Mouse (Mus musculus) heart, embryonic 16.5 days (tissue): ENCODE measurements around the gene Uggt1. TPM values are rescaled to one million over a fixed set of nuclear protein-coding genes. Genes with fewer than 3 reads are reported as not detected.

Experiments used
- ATAC-seq: fragments of 200-750 bp; cut with Nextera tagmentation; replicated peaks from 2 replicates; pipeline ENCODE4 v1.8.0; 2017; ENCODE audit warnings: moderate number of reproducible peaks; ENCODE audit not compliant: insufficient read depth, low FRiP score; ENCODE audit errors: extremely low read depth
- H3K27ac ChIP-seq: fragments of 300-500 bp; sonication (generic); 2 replicates; pipeline ENCODE4 v1.5.1; 2014; ENCODE audit warnings: mild to moderate bottlenecking, low read length, control low read depth, moderate library complexity
- H3K27me3 ChIP-seq: fragments of 300-500 bp; sonication (generic); 2 replicates; pipeline ENCODE4 v1.6.1; 2014; ENCODE audit warnings: low read length, mixed read lengths; ENCODE audit not compliant: control insufficient read depth, insufficient read depth
- H3K36me3 ChIP-seq: fragments of 300-500 bp; sonication (generic); 2 replicates; pipeline ENCODE4 v1.6.1; 2014; ENCODE audit not compliant: control insufficient read depth, insufficient read depth
- H3K4me1 ChIP-seq: fragments of 300-500 bp; sonication (generic); 2 replicates; pipeline ENCODE4 v1.6.1; 2014; ENCODE audit warnings: low read length, mixed read lengths; ENCODE audit not compliant: control insufficient read depth, insufficient read depth
- H3K4me2 ChIP-seq: fragments of 300-500 bp; sonication (generic); 2 replicates; pipeline ENCODE4 v1.6.1; 2014; ENCODE audit warnings: low read depth, mild to moderate bottlenecking, control low read depth, low read length
- H3K4me3 ChIP-seq: fragments of 300-500 bp; sonication (generic); 2 replicates; pipeline ENCODE4 v1.5.1; 2014; ENCODE audit warnings: mild to moderate bottlenecking, control low read depth, low read length
- H3K9ac ChIP-seq: fragments of 300-500 bp; sonication (generic); 2 replicates; pipeline ENCODE4 v1.6.1; 2014; ENCODE audit warnings: low read length, control low read depth
- H3K9me3 ChIP-seq: fragments of 300-500 bp; sonication (generic); replicated peaks from 2 replicates; pipeline ENCODE4 v1.6.1; 2016; ENCODE audit warnings: low read length; ENCODE audit not compliant: control insufficient read depth
- WGBS: fragments of 180-500 bp; shearing (Covaris S2); extraction: QIAGEN DNeasy Blood & Tissue Kit; methylation state at CpG from one replicate; pipeline ENCODE4 v1.1.7; 2014; 5-methylcytosine and 5-hydroxymethylcytosine counted together
- polyA plus RNA-seq: library from polyadenylated mRNA; unstranded; fragments of >200 nt; fragmentation: Nextera tagmentation; extraction: Ambion mirVana; gene quantifications from 2 replicates; pipeline ENCODE4 v1.2.1, GENCODE M21; 2015

Uggt1 gene
- polyA plus RNA-seq, 1 experiment from 2014 or later = 35.9 TPM

- Histone ChIP-seq H3K4me3 (no peak overlapping the region), H3K27ac (no peak overlapping the region), H3K9me3 (peaks cover 3% of the 10 kb centered on the region), H3K27me3 (peaks cover 6% of the 10 kb centered on the region), H3K4me1 (no peaks in the 10 kb centered on the region), H3K36me3 (0 out of 2 replicates have a peak, but pooled peaks cover under 1% of the 10 kb centered on the region), H3K4me2 (no peak overlapping the region), H3K9ac (no peak overlapping the region)
- ATAC-seq = no peak
- 14% methylated on average over 9 of the region's 9 CpGs for WGBS
Measured at GRCm38 (mm10) chr1:36251426-36251825, 6.9 kb upstream of the Uggt1 start.

- no peak for ATAC-seq
- H3K36me3 ChIP-seq = no peaks in the 10 kb centered on the region
- no peak overlapping the region for H3K9ac ChIP-seq
- peaks cover 8% of the 10 kb centered on the region for H3K4me1 ChIP-seq
- H3K4me3 ChIP-seq = no peak overlapping the region
- H3K9me3 ChIP-seq = no peaks in the 10 kb centered on the region
- 62% methylated on average over 6 of the region's 6 CpGs for WGBS
- H3K4me2 ChIP-seq = no peak overlapping the region
- H3K27ac ChIP-seq = no peak overlapping the region
- H3K27me3 ChIP-seq = no peaks in the 10 kb centered on the region; the same call in 1 of the 2 replicates
Measured at GRCm38 (mm10) chr1:36246688-36247087, 2.2 kb upstream of the Uggt1 start.

GRCm38 (mm10) chr1:36244828-36245215 lies 302 bp upstream of the Uggt1 start:
- Histone ChIP-seq H3K4me2 (peak overlapping the region; percentile 84; the same call in 1 of the 2 replicates), H3K4me1 (peaks cover 8% of the 10 kb centered on the region), H3K9me3 (no peaks in the 10 kb centered on the region), H3K27me3 (no peaks in the 10 kb centered on the region; the same call in 1 of the 2 replicates), H3K9ac (no peak overlapping the region; the same call in 1 of the 2 replicates), H3K36me3 (no peaks in the 10 kb centered on the region), H3K27ac (no peak overlapping the region), H3K4me3 (no peak overlapping the region; the same call in 1 of the 2 replicates)
- ATAC-seq = no peak
- 80% methylated on average over 4 of the region's 4 CpGs for WGBS

GRCm38 (mm10) chr1:36243447-36244057 lies 968 bp downstream of the Uggt1 start:
- Histone ChIP-seq H3K4me2 (peak overlapping the region; percentile 84), H3K27ac (peak overlapping the region; percentile 74), H3K9me3 (no peaks in the 10 kb centered on the region), H3K4me1 (peaks cover 8% of the 10 kb centered on the region), H3K9ac (peak overlapping the region; percentile 84), H3K27me3 (no peaks in the 10 kb centered on the region; the same call in 1 of the 2 replicates), H3K36me3 (no peaks in the 10 kb centered on the region), H3K4me3 (peak overlapping the region; percentile 89)
- ATAC-seq = peak; percentile 25; the same call in 1 of the 2 replicates
- 2% methylated on average over 21 of the region's 21 CpGs for WGBS

GRCm38 (mm10) chr1:36241903-36242429 lies 2.6 kb downstream of the Uggt1 start:
- ATAC-seq = no peak
- 90% methylated on average over 15 of the region's 15 CpGs for WGBS
- H3K9me3 ChIP-seq = no peaks in the 10 kb centered on the region

GRCm38 (mm10) chr1:36240176-36240575 lies 4.3 kb downstream of the Uggt1 start:
- Histone ChIP-seq H3K9ac (no peak overlapping the region), H3K4me2 (no peak overlapping the region), H3K36me3 (no peaks in the 10 kb centered on the region), H3K27ac (no peak overlapping the region), H3K9me3 (no peaks in the 10 kb centered on the region), H3K4me3 (no peak overlapping the region), H3K27me3 (no peaks in the 10 kb centered on the region), H3K4me1 (peaks cover 8% of the 10 kb centered on the region)
- WGBS = 82% methylated on average over 6 of the region's 6 CpGs
- ATAC-seq = no peak

More at GRCm38 (mm10) chr1:36241903-36242429, 2.6 kb downstream of the Uggt1 start:
- Histone ChIP-seq H3K27me3 (no peaks in the 10 kb centered on the region), H3K27ac (no peak overlapping the region), H3K4me3 (no peak overlapping the region), H3K9ac (no peak overlapping the region), H3K36me3 (no peaks in the 10 kb centered on the region), H3K4me2 (no peak overlapping the region), H3K4me1 (peaks cover 8% of the 10 kb centered on the region)

- 92% methylated on average over 10 of the region's 10 CpGs for WGBS
- H3K27ac ChIP-seq = no peak overlapping the region
- no peaks in the 10 kb centered on the region for H3K27me3 ChIP-seq
- H3K4me1 ChIP-seq = peaks cover 8% of the 10 kb centered on the region
- H3K36me3 ChIP-seq = peaks cover 3% of the 10 kb centered on the region; the same call in 1 of the 2 replicates
- ATAC-seq = no peak
- H3K4me2 ChIP-seq = no peak overlapping the region
- H3K9me3 ChIP-seq = no peaks in the 10 kb centered on the region
- H3K9ac ChIP-seq = no peak overlapping the region
- H3K4me3 ChIP-seq = no peak overlapping the region
Measured at GRCm38 (mm10) chr1:36239396-36239795, 5.1 kb downstream of the Uggt1 start.

- H3K4me3 ChIP-seq = no peak overlapping the region
- no peak overlapping the region for H3K9ac ChIP-seq
- no peaks in the 10 kb centered on the region for H3K9me3 ChIP-seq
- H3K36me3 ChIP-seq = peaks cover 13% of the 10 kb centered on the region
- no peaks in the 10 kb centered on the region for H3K4me1 ChIP-seq
- H3K4me2 ChIP-seq = no peak overlapping the region
- no peak overlapping the region for H3K27ac ChIP-seq
- 73% methylated on average over 2 of the region's 2 CpGs for WGBS
- ATAC-seq = no peak
- H3K27me3 ChIP-seq = no peaks in the 10 kb centered on the region
Measured at GRCm38 (mm10) chr1:36235855-36236254, 8.7 kb downstream of the Uggt1 start.

- peaks cover 16% of the 10 kb centered on the region for H3K36me3 ChIP-seq
- H3K4me1 ChIP-seq = no peaks in the 10 kb centered on the region
- no peak overlapping the region for H3K27ac ChIP-seq
- H3K4me3 ChIP-seq = no peak overlapping the region
- ATAC-seq = no peak
- no peak overlapping the region for H3K4me2 ChIP-seq
- no peaks in the 10 kb centered on the region for H3K9me3 ChIP-seq
- H3K9ac ChIP-seq = no peak overlapping the region
- H3K27me3 ChIP-seq = no peaks in the 10 kb centered on the region
- 70% methylated on average over 9 of the region's 9 CpGs for WGBS
Measured at GRCm38 (mm10) chr1:36235057-36235639, 9.4 kb downstream of the Uggt1 start.
